Mouse (Mus musculus): Measurements from ENCODE around the gene Trim47.

DNA sequence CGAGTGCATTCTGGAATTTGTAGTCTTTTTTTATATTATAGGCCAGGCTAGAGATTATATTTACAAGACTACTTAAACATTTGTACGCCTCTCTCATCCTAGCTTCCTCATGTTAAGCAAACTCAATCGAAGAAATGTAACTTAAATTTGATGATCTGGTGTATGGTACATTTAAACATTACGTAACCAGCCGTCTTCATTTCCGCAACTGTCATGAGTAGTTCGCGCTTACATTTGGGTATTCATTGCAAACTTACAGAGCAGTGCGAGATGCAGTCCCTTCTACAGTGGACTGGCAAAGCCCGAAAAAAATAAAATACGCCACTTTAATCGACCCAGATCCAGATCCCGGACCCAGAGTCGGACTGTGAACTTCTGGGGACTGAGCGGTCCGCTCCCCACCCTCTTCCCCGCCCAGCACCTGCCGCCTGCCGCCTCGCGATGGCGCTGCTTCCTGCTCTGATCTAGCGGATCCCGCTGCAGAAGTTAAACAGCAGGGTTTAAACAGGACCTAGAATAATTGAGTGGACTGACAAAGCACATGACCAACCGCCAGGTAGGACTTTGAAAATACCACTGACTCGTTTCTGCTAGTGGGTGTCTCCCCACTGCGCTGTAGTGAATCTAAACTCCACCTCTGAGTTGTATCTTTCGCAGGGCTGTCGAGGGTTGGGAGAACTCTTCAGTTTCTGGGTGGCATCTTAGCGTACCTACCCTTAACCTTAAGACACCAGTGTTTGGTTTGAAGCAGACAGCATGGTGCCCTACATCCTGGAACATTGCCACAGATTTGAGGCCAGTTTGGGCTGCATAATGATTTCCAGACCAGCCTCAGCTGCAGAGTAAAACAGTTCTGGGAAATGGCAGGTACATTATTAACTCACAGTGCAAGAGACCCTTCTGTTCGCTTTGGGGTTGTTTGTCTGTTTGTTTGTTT, 39.5 kb downstream of the Trim47 start:
- no peak for TF ChIP-seq POLR2A (IDR thresholded peaks at IDR 0.05; ENCODE audit: insufficient read depth, low read depth, low read length)
- TF ChIP-seq CTCF (IDR thresholded peaks at IDR 0.05; ENCODE audit: insufficient read depth, low read depth, low read length): peak; percentile 89

Data from olfactory bulb, adult 2 months (tissue).